Mouse (Mus musculus): ENCODE measurements around the gene Lmo7. TPM values are rescaled to one million over a fixed set of nuclear protein-coding genes. Genes with fewer than 3 reads are reported as not detected.

Gene Lmo7
- 19.4 and 23.1 TPM in 2 replicates for total RNA-seq (2012; rRNA removed)

DNA sequence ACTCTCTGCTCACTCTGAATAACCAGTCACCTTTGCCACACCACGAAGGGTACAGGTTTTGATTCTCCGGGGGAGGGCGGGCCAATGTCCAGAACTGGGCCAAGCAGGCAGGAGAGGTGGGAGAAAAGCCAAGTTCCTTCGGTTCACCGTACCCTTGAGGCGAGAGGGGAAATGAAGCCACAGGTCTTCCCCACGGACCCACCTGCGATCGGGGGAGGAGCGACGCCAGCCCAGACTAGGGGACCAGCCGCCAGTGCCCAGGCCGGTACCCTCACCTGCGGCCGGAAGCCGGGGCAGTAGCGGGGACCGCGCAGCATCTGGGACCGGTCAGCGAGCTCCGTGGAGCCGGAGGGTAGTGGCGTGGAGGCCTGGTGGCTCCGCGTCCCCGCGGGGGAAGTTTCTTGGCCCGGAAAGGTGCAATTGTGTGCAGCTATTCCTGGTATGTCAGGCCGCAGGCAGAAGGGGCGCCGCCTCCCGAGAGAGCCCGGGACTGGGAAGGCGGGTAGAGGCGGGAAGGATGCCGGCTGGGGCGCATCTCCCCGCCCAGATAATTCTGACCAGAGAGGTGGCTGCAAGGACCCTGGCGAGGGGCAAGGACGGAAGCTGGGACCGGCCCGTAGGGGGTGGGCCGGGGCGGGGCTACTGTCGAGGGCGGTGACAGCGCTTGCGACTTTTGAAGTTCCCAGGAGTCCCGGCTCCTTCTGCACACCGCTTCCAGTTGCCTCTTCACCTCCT, at the start of gene Lmo7, which contains the start of gene Gm9922:
Lmo7 (plus strand) TSS at position 721 of the 735 bp plus-strand sequence.
Gm9922 (minus strand) TSS at position 578 of the 735 bp plus-strand sequence.
- in situ Hi-C loops (cut with MboI; ENCODE audit: low sequenced_read_pairs in 2 of 2, unreplicated experiment in 2 of 2), result no loop called here
- Histone ChIP-seq H3K9me3 (ENCODE audit: control insufficient read depth, insufficient read depth, low read depth, low read length) (no peaks in the 10 kb centered on the region), H3K27ac (ENCODE audit: insufficient read depth, low read depth, low read length, poor library complexity, severe bottlenecking) (no peak within 1 kb of the TSS), H3K36me3 (ENCODE audit: control insufficient read depth, insufficient read depth, low read length, poor library complexity, severe bottlenecking) (no peaks in the 10 kb centered on the region), H3K9ac (ENCODE audit: insufficient read depth, low read depth, low read length, poor library complexity, severe bottlenecking) (peak within 1 kb of the TSS; percentile 83), H3K4me1 (ENCODE audit: control insufficient read depth in 2 of 2, insufficient read depth in 2 of 2, low read length in 2 of 2, poor library complexity in 1 of 2) (0 out of 4 replicates have a peak, but pooled peaks cover 0 to 1% of the 10 kb centered on the region in 2 experiments), H3K4me3 (ENCODE audit: insufficient read depth in 1 of 2, low read depth in 1 of 2, low read length in 2 of 2, poor library complexity in 1 of 2, severe bottlenecking in 1 of 2) (peak within 1 kb of the TSS; percentile 78 to 89)
- TF ChIP-seq HCFC1 (IDR thresholded peaks at IDR 0.05; ENCODE audit: borderline replicate concordance, insufficient read depth, low read length) (no peak), ZNF384 (IDR thresholded peaks at IDR 0.05; ENCODE audit: low read depth, low read length) (no peak), ZC3H11A (IDR thresholded peaks at IDR 0.05; ENCODE audit: borderline replicate concordance, low read depth, low read length) (no peak), MAFK (IDR thresholded peaks at IDR 0.05; ENCODE audit: insufficient read depth, low read depth, low read length) (no peak), CHD2 (IDR thresholded peaks at IDR 0.05; ENCODE audit: low read depth, low read length) (no peak)
- peak; percentile 78 for DNase-seq (ENCODE audit: low read depth, low spot score)

DNA sequence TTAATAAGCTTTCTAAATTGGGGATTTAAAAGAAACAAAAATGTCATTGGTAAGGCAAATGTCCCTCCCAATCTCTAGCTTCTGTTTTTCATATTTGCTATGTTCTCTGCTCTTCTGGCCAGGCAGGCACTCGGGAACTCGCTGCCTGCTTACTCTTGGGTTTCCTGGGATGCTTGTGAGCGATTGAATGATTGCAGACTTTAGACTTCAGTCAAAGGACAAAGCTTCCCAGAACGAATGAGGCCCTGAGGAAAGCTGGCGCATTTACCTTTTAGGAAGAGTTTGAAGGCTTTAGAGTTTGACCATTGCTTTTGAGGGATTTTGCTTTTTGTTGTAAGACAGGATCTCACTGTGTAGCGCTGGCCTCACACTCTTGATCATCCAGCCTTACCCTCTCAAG, 42.1 kb upstream of the Lmo7 start:
- in situ Hi-C loops (cut with MboI; ENCODE audit: low sequenced_read_pairs in 2 of 2, unreplicated experiment in 2 of 2), result no loop called here
- peaks cover 2% of the 10 kb centered on the region for H3K36me3 ChIP-seq (ENCODE audit: control insufficient read depth, insufficient read depth, low read length, poor library complexity, severe bottlenecking)
- no peak overlapping the region for H3K4me3 ChIP-seq (ENCODE audit: insufficient read depth in 1 of 2, low read depth in 1 of 2, low read length in 2 of 2, poor library complexity in 1 of 2, severe bottlenecking in 1 of 2)
- no peaks in the 10 kb centered on the region for H3K9me3 ChIP-seq (ENCODE audit: control insufficient read depth, insufficient read depth, low read depth, low read length)
- DNase-seq (ENCODE audit: low read depth, low spot score), result no peak
- no peak overlapping the region for H3K9ac ChIP-seq (ENCODE audit: insufficient read depth, low read depth, low read length, poor library complexity, severe bottlenecking)
- H3K4me1 ChIP-seq (ENCODE audit: control insufficient read depth in 2 of 2, insufficient read depth in 2 of 2, low read length in 2 of 2, poor library complexity in 1 of 2), result peaks cover 4 to 5% of the 10 kb centered on the region in 2 experiments; a peak in 3 of 4 replicates
- no peak for TF ChIP-seq ZNF384 (IDR thresholded peaks at IDR 0.05; ENCODE audit: low read depth, low read length)
- TF ChIP-seq CHD2 (IDR thresholded peaks at IDR 0.05; ENCODE audit: low read depth, low read length), result no peak
- TF ChIP-seq ZC3H11A (IDR thresholded peaks at IDR 0.05; ENCODE audit: borderline replicate concordance, low read depth, low read length), result no peak
- TF ChIP-seq MAFK (IDR thresholded peaks at IDR 0.05; ENCODE audit: insufficient read depth, low read depth, low read length), result no peak
- no peak for TF ChIP-seq HCFC1 (IDR thresholded peaks at IDR 0.05; ENCODE audit: borderline replicate concordance, insufficient read depth, low read length)
- H3K27ac ChIP-seq (ENCODE audit: insufficient read depth, low read depth, low read length, poor library complexity, severe bottlenecking), result no peak overlapping the region

GRCm38 (mm10) chr14:101688406-101688805, 41.4 kb upstream of the Lmo7 start:
- no peak for DNase-seq (ENCODE audit: low read depth, low spot score)
- no peaks in the 10 kb centered on the region for H3K9me3 ChIP-seq (ENCODE audit: control insufficient read depth, insufficient read depth, low read depth, low read length)
- no peak overlapping the region for H3K27ac ChIP-seq (ENCODE audit: insufficient read depth, low read depth, low read length, poor library complexity, severe bottlenecking)
- H3K4me3 ChIP-seq (ENCODE audit: insufficient read depth in 1 of 2, low read depth in 1 of 2, low read length in 2 of 2, poor library complexity in 1 of 2, severe bottlenecking in 1 of 2), result no peak overlapping the region
- in situ Hi-C loops (cut with MboI; ENCODE audit: low sequenced_read_pairs in 2 of 2, unreplicated experiment in 2 of 2), result no loop called here
- no peak overlapping the region for H3K9ac ChIP-seq (ENCODE audit: insufficient read depth, low read depth, low read length, poor library complexity, severe bottlenecking)
- H3K36me3 ChIP-seq (ENCODE audit: control insufficient read depth, insufficient read depth, low read length, poor library complexity, severe bottlenecking), result peaks cover 2% of the 10 kb centered on the region
- H3K4me1 ChIP-seq (ENCODE audit: control insufficient read depth in 2 of 2, insufficient read depth in 2 of 2, low read length in 2 of 2, poor library complexity in 1 of 2), result peaks cover 0 to 2% of the 10 kb centered on the region in 2 experiments; a peak in 2 of 4 replicates
- no peak for TF ChIP-seq ZNF384 (IDR thresholded peaks at IDR 0.05; ENCODE audit: low read depth, low read length)
- TF ChIP-seq HCFC1 (IDR thresholded peaks at IDR 0.05; ENCODE audit: borderline replicate concordance, insufficient read depth, low read length), result no peak
- TF ChIP-seq ZC3H11A (IDR thresholded peaks at IDR 0.05; ENCODE audit: borderline replicate concordance, low read depth, low read length), result no peak
- TF ChIP-seq MAFK (IDR thresholded peaks at IDR 0.05; ENCODE audit: insufficient read depth, low read depth, low read length), result no peak
- TF ChIP-seq CHD2 (IDR thresholded peaks at IDR 0.05; ENCODE audit: low read depth, low read length), result no peak

DNA sequence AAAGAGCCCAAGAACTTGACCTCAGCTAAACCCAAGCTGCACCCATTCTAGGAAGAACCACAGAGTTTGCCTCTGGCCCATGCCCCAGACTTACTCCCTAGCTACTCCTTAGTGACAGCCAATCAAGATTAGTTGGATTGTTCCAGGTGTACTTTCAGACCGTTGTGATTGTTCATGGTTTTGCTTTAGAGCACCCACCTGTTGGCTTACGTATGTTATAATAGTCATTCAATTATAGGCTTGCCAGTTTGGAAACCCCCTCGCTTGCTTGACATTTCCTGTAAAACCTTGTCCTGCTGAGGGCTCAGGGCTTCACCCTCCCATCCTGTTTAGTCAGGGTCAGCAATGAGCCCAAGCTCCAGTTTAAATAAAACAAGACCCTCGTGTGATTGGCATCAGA, 25.3 kb upstream of the Lmo7 start:
- Histone ChIP-seq H3K9me3 (ENCODE audit: control insufficient read depth, insufficient read depth, low read depth, low read length) (no peaks in the 10 kb centered on the region), H3K4me1 (ENCODE audit: control insufficient read depth in 2 of 2, insufficient read depth in 2 of 2, low read length in 2 of 2, poor library complexity in 1 of 2) (no peaks in the 10 kb centered on the region), H3K9ac (ENCODE audit: insufficient read depth, low read depth, low read length, poor library complexity, severe bottlenecking) (no peak overlapping the region), H3K4me3 (ENCODE audit: insufficient read depth in 1 of 2, low read depth in 1 of 2, low read length in 2 of 2, poor library complexity in 1 of 2, severe bottlenecking in 1 of 2) (no peak overlapping the region), H3K36me3 (ENCODE audit: control insufficient read depth, insufficient read depth, low read length, poor library complexity, severe bottlenecking) (no peaks in the 10 kb centered on the region), H3K27ac (ENCODE audit: insufficient read depth, low read depth, low read length, poor library complexity, severe bottlenecking) (no peak overlapping the region)
- in situ Hi-C loops (cut with MboI; ENCODE audit: low sequenced_read_pairs in 2 of 2, unreplicated experiment in 2 of 2), result no loop called here
- TF ChIP-seq ZNF384 (IDR thresholded peaks at IDR 0.05; ENCODE audit: low read depth, low read length) (no peak), ZC3H11A (IDR thresholded peaks at IDR 0.05; ENCODE audit: borderline replicate concordance, low read depth, low read length) (no peak), CHD2 (IDR thresholded peaks at IDR 0.05; ENCODE audit: low read depth, low read length) (no peak), HCFC1 (IDR thresholded peaks at IDR 0.05; ENCODE audit: borderline replicate concordance, insufficient read depth, low read length) (no peak)
- no peak for DNase-seq (ENCODE audit: low read depth, low spot score)
